Mouse (Mus musculus) cerebellum, adult 2 months (tissue): ENCODE results near the gene Fcgr3.
"Not testable (repeated sequence)": the region's sequence is repeated elsewhere in the genome, so short reads cannot be mapped to it uniquely, and the experiment has no call there.

Source experiments
- CTCF ChIP-seq: fragments of 200-500 bp; IDR thresholded peaks from 2 replicates; pipeline ENCODE4 v1.5.1; 2011; ENCODE audit warnings: low read depth, mild to moderate bottlenecking, control low read depth, low read length, moderate library complexity, borderline replicate concordance; ENCODE audit not compliant: insufficient read depth
- POLR2A ChIP-seq: fragments of 200-500 bp; IDR thresholded peaks from 2 replicates; pipeline ENCODE4 v1.6.1; 2011; ENCODE audit warnings: low read length, control low read depth, borderline replicate concordance; ENCODE audit not compliant: insufficient read depth

- not testable (repeated sequence) for TF ChIP-seq POLR2A, CTCF
Observed at GRCm38 (mm10) chr1:171074283-171074682, 9.5 kb upstream of the Fcgr3 start.
